Mouse (Mus musculus): ENCODE measurements around the gene Gins1.
"Not testable (repeated sequence)": the region's sequence is repeated elsewhere in the genome, so short reads cannot be mapped to it uniquely, and the experiment has no call there.

Gene Gins1

GRCm38 (mm10) chr2:150910295-150910881, 5.2 kb downstream of the Gins1 start:
- DNase-seq (ENCODE audit: low spot score): no peak

GRCm38 (mm10) chr2:150914781-150915515, 9.7 kb downstream of the Gins1 start:
- DNase-seq (ENCODE audit: low spot score): no peak

- DNase-seq (ENCODE audit: low spot score): no peak
Observed at GRCm38 (mm10) chr2:150915786-150916185, 10.6 kb downstream of the Gins1 start.

GRCm38 (mm10) chr2:150918720-150919119, 13.5 kb downstream of the Gins1 start:
- DNase-seq (ENCODE audit: low spot score): no peak

- DNase-seq (ENCODE audit: low spot score): no peak
Observed at GRCm38 (mm10) chr2:150920543-150920942, 15.3 kb downstream of the Gins1 start.

GRCm38 (mm10) chr2:150921697-150922096, 16.5 kb downstream of the Gins1 start:
- peak; percentile 21 for DNase-seq (ENCODE audit: low spot score)

- DNase-seq (ENCODE audit: low spot score): no peak
Observed at GRCm38 (mm10) chr2:150922165-150922564, 17.0 kb downstream of the Gins1 start.

- DNase-seq (ENCODE audit: low spot score): no peak
Observed at GRCm38 (mm10) chr2:150923026-150923425, 17.8 kb downstream of the Gins1 start.

- no peak for DNase-seq (ENCODE audit: low spot score)
Observed at GRCm38 (mm10) chr2:150923505-150923904, 18.3 kb downstream of the Gins1 start.

GRCm38 (mm10) chr2:150927038-150927720, 22.0 kb downstream of the Gins1 start:
- no peak for DNase-seq (ENCODE audit: low spot score)

- no peak for DNase-seq (ENCODE audit: low spot score)
Observed at GRCm38 (mm10) chr2:150929156-150929555, 24.0 kb downstream of the Gins1 start.

GRCm38 (mm10) chr2:150930806-150931205, 25.6 kb downstream of the Gins1 start:
- DNase-seq (ENCODE audit: low spot score): no peak

- no peak for DNase-seq (ENCODE audit: low spot score)
Observed at GRCm38 (mm10) chr2:150933482-150933881, 28.3 kb downstream of the Gins1 start.

GRCm38 (mm10) chr2:150934659-150935058, 29.5 kb downstream of the Gins1 start:
- no peak for DNase-seq (ENCODE audit: low spot score)

GRCm38 (mm10) chr2:150944017-150944416, 38.8 kb downstream of the Gins1 start:
- no peak for DNase-seq (ENCODE audit: low spot score)

GRCm38 (mm10) chr2:150947341-150947740, 42.1 kb downstream of the Gins1 start:
- DNase-seq (ENCODE audit: low spot score): not testable (repeated sequence)

GRCm38 (mm10) chr2:150947880-150948611, 42.8 kb downstream of the Gins1 start:
- not testable (repeated sequence) for DNase-seq (ENCODE audit: low spot score)

- no peak for DNase-seq (ENCODE audit: low spot score)
Observed at GRCm38 (mm10) chr2:150948786-150949185, 43.6 kb downstream of the Gins1 start.

- DNase-seq (ENCODE audit: low spot score): no peak
Observed at GRCm38 (mm10) chr2:150949652-150950051, 44.5 kb downstream of the Gins1 start.

- no peak for DNase-seq (ENCODE audit: low spot score)
Observed at GRCm38 (mm10) chr2:150950056-150950455, 44.9 kb downstream of the Gins1 start.

GRCm38 (mm10) chr2:150951201-150951600, 46.0 kb downstream of the Gins1 start:
- DNase-seq (ENCODE audit: low spot score): no peak

- DNase-seq (ENCODE audit: low spot score): no peak
Observed at GRCm38 (mm10) chr2:150955859-150956258, 50.7 kb downstream of the Gins1 start.

All from layer of hippocampus, adult 11-12 months (tissue).